Mouse (Mus musculus) embryonic stem cell, embryonic (primary cell): Measurements from ENCODE around the gene Plac1.

Source experiments
- CTCF ChIA-PET, 4 experiments: fragments of 300-600 bp in 2 of 4; fragments of 350-600 bp in 2 of 4; sonication (Branson Sonifier 250); formaldehyde crosslinking; loops; one replicate each; lab custom pipeline; 2022; ENCODE audit warnings: inconsistent platforms in 2 of 4; lab: Charles Lee
- POLR2A ChIA-PET, 4 experiments: fragments of 300-600 bp in 2 of 4; fragments of 350-600 bp in 2 of 4; sonication (Branson Sonifier 250); formaldehyde crosslinking; loops; one replicate each; lab custom pipeline; 2022; ENCODE audit warnings: antibody characterized with exemption in 4 of 4, inconsistent platforms in 1 of 4; lab: Charles Lee

The Plac1 gene

GRCm38 (mm10) chrX:53129501-53129900 is 110.4 kb downstream of the Plac1 start:
- POLR2A ChIA-PET: no interaction called here
- CTCF ChIA-PET: no interaction called here

- CTCF ChIA-PET: interaction anchor here in 1 of 4 experiments (0.7 kb wide), 1 partner anchor 790 kb away, joined by 3 read pairs; no protein-coding TSS in a partner anchor
- POLR2A ChIA-PET: no interaction called here
Measured at GRCm38 (mm10) chrX:53126492-53127033, 113.3 kb downstream of the Plac1 start.

GRCm38 (mm10) chrX:53125838-53126467 is 114.0 kb downstream of the Plac1 start:
- POLR2A ChIA-PET: no interaction called here
- CTCF ChIA-PET: interaction anchor here in 1 of 4 experiments (0.7 kb wide), 1 partner anchor 789 kb away, joined by 3 read pairs; no protein-coding TSS in a partner anchor

GRCm38 (mm10) chrX:53123562-53123961 is 116.3 kb downstream of the Plac1 start:
- ChIA-PET POLR2A (interaction anchor here in 1 of 4 experiments (1.1 kb wide), 1 partner anchor 17 kb away, joined by 3 read pairs; no protein-coding TSS in a partner anchor), CTCF (no interaction called here)

- CTCF ChIA-PET: no interaction called here
Measured at GRCm38 (mm10) chrX:53118631-53119030, 121.3 kb downstream of the Plac1 start.

GRCm38 (mm10) chrX:53118019-53118418 is 121.9 kb downstream of the Plac1 start:
- CTCF ChIA-PET: no interaction called here
- POLR2A ChIA-PET: no interaction called here

More at GRCm38 (mm10) chrX:53118631-53119030, 121.3 kb downstream of the Plac1 start:
- POLR2A ChIA-PET: no interaction called here

- ChIA-PET CTCF (no interaction called here), POLR2A (no interaction called here)
Measured at GRCm38 (mm10) chrX:53114994-53115393, 124.9 kb downstream of the Plac1 start.

- ChIA-PET POLR2A (interaction anchor here in 1 of 4 experiments (0.6 kb wide), 1 partner anchor 60 kb away, joined by 3 read pairs; no protein-coding TSS in a partner anchor), CTCF (no interaction called here)
Measured at GRCm38 (mm10) chrX:53110142-53110541, 129.8 kb downstream of the Plac1 start.

- ChIA-PET POLR2A (no interaction called here), CTCF (no interaction called here)
Measured at GRCm38 (mm10) chrX:53107127-53107526, 132.8 kb downstream of the Plac1 start.

GRCm38 (mm10) chrX:53101165-53101564 is 138.7 kb downstream of the Plac1 start:
- POLR2A ChIA-PET: no interaction called here
- CTCF ChIA-PET: no interaction called here

GRCm38 (mm10) chrX:53099951-53100350 is 140.0 kb downstream of the Plac1 start:
- CTCF ChIA-PET: no interaction called here

GRCm38 (mm10) chrX:53099266-53099665 is 140.6 kb downstream of the Plac1 start:
- POLR2A ChIA-PET: no interaction called here

More at GRCm38 (mm10) chrX:53099951-53100350, 140.0 kb downstream of the Plac1 start:
- POLR2A ChIA-PET: no interaction called here

GRCm38 (mm10) chrX:53098293-53098692 is 141.6 kb downstream of the Plac1 start:
- CTCF ChIA-PET: no interaction called here
- POLR2A ChIA-PET: no interaction called here

More at GRCm38 (mm10) chrX:53099266-53099665, 140.6 kb downstream of the Plac1 start:
- CTCF ChIA-PET: no interaction called here

- ChIA-PET CTCF (interaction anchor here in 1 of 4 experiments (0.7 kb wide), 1 partner anchor 33 kb away, joined by 6 read pairs; no protein-coding TSS in a partner anchor), POLR2A (no interaction called here)
Measured at GRCm38 (mm10) chrX:53097786-53098185, 142.1 kb downstream of the Plac1 start.

- ChIA-PET POLR2A (no interaction called here), CTCF (interaction anchor here in 1 of 4 experiments (0.5 kb wide), 1 partner anchor 102 kb away, joined by 3 read pairs; no protein-coding TSS in a partner anchor)
Measured at GRCm38 (mm10) chrX:53093381-53093780, 146.5 kb downstream of the Plac1 start.

- ChIA-PET CTCF (no interaction called here), POLR2A (interaction anchor here in 1 of 4 experiments (0.6 kb wide), 1 partner anchor 19 kb away, joined by 3 read pairs; no protein-coding TSS in a partner anchor)
Measured at GRCm38 (mm10) chrX:53088663-53089292, 151.1 kb downstream of the Plac1 start.

GRCm38 (mm10) chrX:53087202-53087601 is 152.7 kb downstream of the Plac1 start:
- ChIA-PET POLR2A (no interaction called here), CTCF (no interaction called here)

GRCm38 (mm10) chrX:53085559-53085958 is 154.4 kb downstream of the Plac1 start:
- CTCF ChIA-PET: no interaction called here
- POLR2A ChIA-PET: no interaction called here

GRCm38 (mm10) chrX:53064406-53064805 is 175.5 kb downstream of the Plac1 start:
- CTCF ChIA-PET: interaction anchor here in 1 of 4 experiments (1.6 kb wide), 1 partner anchor 18 kb away, joined by 3 read pairs; no protein-coding TSS in a partner anchor
- POLR2A ChIA-PET: interaction anchor here in 1 of 4 experiments (1.7 kb wide), 1 partner anchor 37 kb away, joined by 3 read pairs; no protein-coding TSS in a partner anchor
